23 mouse cellular contexts compared by ENCODE assay signal in genomic region chr2:118754143-118754542, GRCm38 (mm10). TPM values are rescaled to one million over a fixed set of nuclear protein-coding genes. Genes with fewer than 3 reads are reported as not detected.
"Had no signal": no experiment of that assay in that cellular context is flagged by ENCODE, and none has a peak within 500 bp of the region (broad histone marks: within the 10 kb centered on the region; RNA-seq: fewer than 3 reads in every experiment).

No protein-coding gene starts in this region.

- H3K9ac ChIP-seq: liver, postnatal 0 days; lung, embryonic 15.5 days; midbrain, embryonic 13.5 days; midbrain, embryonic 15.5 days; neural tube, embryonic 13.5 days; stomach, embryonic 15.5 days had no signal

- DNase-seq: liver, postnatal 0 days; lung, adult 2 months; lung, postnatal 14 days; lung, postnatal 36 days; right cerebral cortex, postnatal 14 days; thymus, adult 2 months; thymus, postnatal 25 days; thymus, postnatal 4 days had no signal

- H3K36me3 ChIP-seq: lung, embryonic 15.5 days; midbrain, embryonic 13.5 days; midbrain, embryonic 15.5 days; neural tube, embryonic 13.5 days; stomach, embryonic 15.5 days had no signal

- H3K27ac ChIP-seq: lung, embryonic 15.5 days; macrophage; midbrain, embryonic 13.5 days; midbrain, embryonic 15.5 days; neural tube, embryonic 13.5 days; stomach, embryonic 15.5 days; stomach, postnatal 0 days had no signal

- H3K4me2 ChIP-seq: lung, embryonic 15.5 days; midbrain, embryonic 11.5 days; midbrain, embryonic 13.5 days; midbrain, embryonic 15.5 days; neural tube, embryonic 13.5 days; stomach, embryonic 15.5 days had no signal

- ATAC-seq: liver, postnatal 0 days; lung, postnatal 0 days; midbrain, embryonic 13.5 days; midbrain, embryonic 15.5 days had no signal

- H3K9me3 ChIP-seq: lung, embryonic 15.5 days; midbrain, embryonic 13.5 days; midbrain, embryonic 15.5 days; neural tube, embryonic 13.5 days; stomach, embryonic 15.5 days had no signal

- H3K27me3 ChIP-seq: lung, embryonic 15.5 days; midbrain, embryonic 15.5 days; stomach, embryonic 15.5 days had no signal

- H3K4me3 ChIP-seq: lung, embryonic 15.5 days; midbrain, embryonic 13.5 days; midbrain, embryonic 15.5 days; neural tube, embryonic 13.5 days; stomach, embryonic 15.5 days had no signal

RNA-seq across cellular contexts. Expression of gene Ccdc9b, which starts 8.3 kb away (rescaled TPM):
- total RNA-seq: neutrophil, adult 5-6 weeks had no signal

RNA-seq across cellular contexts. Expression of gene Phgr1, which starts 18.4 kb away (rescaled TPM):
- total RNA-seq: megakaryocyte progenitor cell, adult 5-6 weeks; midbrain, postnatal 0 days; monocyte, adult 5-6 weeks; neutrophil, adult 5-6 weeks had no signal
- polyA plus RNA-seq: liver, postnatal 0 days; lung, embryonic 15.5 days; macrophage; midbrain, embryonic 11.5 days; midbrain, embryonic 13.5 days; midbrain, embryonic 15.5 days; midbrain, postnatal 0 days; neural tube, embryonic 11.5 days; neural tube, embryonic 13.5 days; urinary bladder, adult 2 months had no signal

RNA-seq across cellular contexts. Expression of gene Disp2, which starts 25.4 kb away (rescaled TPM):
- total RNA-seq: megakaryocyte progenitor cell, adult 5-6 weeks; monocyte, adult 5-6 weeks; neutrophil, adult 5-6 weeks had no signal
- polyA plus RNA-seq: macrophage had no signal
